Mouse (Mus musculus) adrenal gland, postnatal 4 days (tissue): Measurements from ENCODE around the gene Iqce. TPM values are rescaled to one million over a fixed set of nuclear protein-coding genes. Genes with fewer than 3 reads are reported as not detected.

Source experiments
- DNase-seq, 2 experiments: peaks; one replicate each; pipeline ENCODE4 v3.0.0; 2021 to 2022; ENCODE audit warnings: low spot score in 2 of 2, mixed read lengths in 2 of 2
- long read RNA-seq, 2 experiments: library from polyadenylated mRNA; stranded (forward); transcript quantifications; one replicate each; pipeline ENCODE4 v2.0.0; 2021
- total RNA-seq, 2 experiments: library from RNA; stranded (reverse); gene quantifications; 2 replicates each; pipeline ENCODE4 v1.2.3; 2021

Iqce gene
- total RNA-seq: 10 to 100 TPM; 40.3 to 41.3 TPM
- long read RNA-seq, experiment 1, partial matches to known transcripts: 2 of 7 reads
- long read RNA-seq, experiment 1, other reads (novel, unspliced or antisense): 5 of 7 reads
- long read RNA-seq, experiment 2, partial matches to known transcripts: 3 of 14 reads
- long read RNA-seq, experiment 2, other reads (novel, unspliced or antisense): 10 of 14 reads

GRCm38 (mm10) chr5:140702103-140702513 lies at the start of gene Iqce:
Gene Iqce (minus strand): TSS chr5:140702378.
- DNase-seq: peak; percentile 91 to 95

GRCm38 (mm10) chr5:140750925-140751324 lies 48.7 kb upstream of the Iqce start:
- DNase-seq: no peak

- DNase-seq: peak; percentile 43 to 47
Measured at GRCm38 (mm10) chr5:140749062-140749875, 47.1 kb upstream of the Iqce start.

- DNase-seq: no peak
Measured at GRCm38 (mm10) chr5:140748425-140748824, 46.2 kb upstream of the Iqce start.

- no peak for DNase-seq
Measured at GRCm38 (mm10) chr5:140743706-140744131, 41.5 kb upstream of the Iqce start.

GRCm38 (mm10) chr5:140741877-140742276 lies 39.7 kb upstream of the Iqce start:
- no peak for DNase-seq

GRCm38 (mm10) chr5:140741040-140741439 lies 38.9 kb upstream of the Iqce start:
- DNase-seq: no peak

- DNase-seq: no peak
Measured at GRCm38 (mm10) chr5:140739813-140740212, 37.6 kb upstream of the Iqce start.

- DNase-seq: no peak
Measured at GRCm38 (mm10) chr5:140736166-140736565, 34.0 kb upstream of the Iqce start.

- no peak for DNase-seq
Measured at GRCm38 (mm10) chr5:140735297-140735696, 33.1 kb upstream of the Iqce start.

- DNase-seq: no peak
Measured at GRCm38 (mm10) chr5:140733336-140733735, 31.2 kb upstream of the Iqce start.

- DNase-seq: no peak
Measured at GRCm38 (mm10) chr5:140732195-140732594, 30.0 kb upstream of the Iqce start.

- no peak for DNase-seq
Measured at GRCm38 (mm10) chr5:140731040-140731797, 29.0 kb upstream of the Iqce start.

- peak in 1 of 2 experiments; percentile 36 for DNase-seq
Measured at GRCm38 (mm10) chr5:140726946-140727740, 25.0 kb upstream of the Iqce start.

- no peak for DNase-seq
Measured at GRCm38 (mm10) chr5:140726062-140726839, 24.1 kb upstream of the Iqce start.

GRCm38 (mm10) chr5:140723822-140724221 lies 21.6 kb upstream of the Iqce start, which contains the start of gene Amz1:
Gene Amz1 (plus strand): TSS chr5:140724127.
- DNase-seq: no peak

GRCm38 (mm10) chr5:140722121-140722520 lies 19.9 kb upstream of the Iqce start:
- no peak for DNase-seq

- no peak for DNase-seq
Measured at GRCm38 (mm10) chr5:140720773-140721172, 18.6 kb upstream of the Iqce start.

- DNase-seq: no peak
Measured at GRCm38 (mm10) chr5:140711040-140711439, 8.9 kb upstream of the Iqce start.

- no peak for DNase-seq
Measured at GRCm38 (mm10) chr5:140710315-140710714, 8.1 kb upstream of the Iqce start.
